Mouse (Mus musculus): ENCODE data around the gene Acsm1. TPM values are rescaled to one million over a fixed set of nuclear protein-coding genes. Genes with fewer than 3 reads are reported as not detected.

Acsm1 gene
- polyA plus RNA-seq, 1 experiment from 2014 or later: 16.7 TPM

- no peaks in the 10 kb centered on the region for H3K27me3 ChIP-seq (ENCODE audit: control insufficient read depth, insufficient read depth, low read depth, low read length)
- no peak overlapping the region for H3K9ac ChIP-seq (ENCODE audit: low read depth, low read length)
- WGBS (ENCODE audit: insufficient replicate concordance): 54% methylated on average over 5 of the region's 5 CpGs
- no peaks in the 10 kb centered on the region for H3K36me3 ChIP-seq (ENCODE audit: control insufficient read depth, insufficient read depth)
- H3K4me3 ChIP-seq (ENCODE audit: low read depth, low read length): no peak overlapping the region
- H3K4me2 ChIP-seq (ENCODE audit: low read depth, low read length): no peak overlapping the region
- no peak overlapping the region for H3K27ac ChIP-seq (ENCODE audit: low read length)
- H3K9me3 ChIP-seq (replicated peaks; ENCODE audit: control insufficient read depth, low read length): no peaks in the 10 kb centered on the region
- H3K4me1 ChIP-seq (ENCODE audit: control insufficient read depth, low read depth, low read length): no peaks in the 10 kb centered on the region
- ATAC-seq (ENCODE audit: low read depth): no peak
Measured at GRCm38 (mm10) chr7:119642307-119642706, 35.5 kb downstream of the Acsm1 start.

- Histone ChIP-seq H3K4me1 (ENCODE audit: control insufficient read depth, low read depth, low read length) (no peaks in the 10 kb centered on the region), H3K9ac (ENCODE audit: low read depth, low read length) (no peak overlapping the region)
Measured at GRCm38 (mm10) chr7:119667893-119668292, 61.1 kb downstream of the Acsm1 start.

GRCm38 (mm10) chr7:119670395-119670794 is 63.6 kb downstream of the Acsm1 start:
- H3K4me2 ChIP-seq (ENCODE audit: low read depth, low read length): no peak overlapping the region
- no peaks in the 10 kb centered on the region for H3K9me3 ChIP-seq (replicated peaks; ENCODE audit: control insufficient read depth, low read length)
- H3K27me3 ChIP-seq (ENCODE audit: control insufficient read depth, insufficient read depth, low read depth, low read length): no peaks in the 10 kb centered on the region
- no peak overlapping the region for H3K4me3 ChIP-seq (ENCODE audit: low read depth, low read length)
- no peak overlapping the region for H3K27ac ChIP-seq (ENCODE audit: low read length)
- H3K4me1 ChIP-seq (ENCODE audit: control insufficient read depth, low read depth, low read length): no peaks in the 10 kb centered on the region
- H3K9ac ChIP-seq (ENCODE audit: low read depth, low read length): no peak overlapping the region
- no peaks in the 10 kb centered on the region for H3K36me3 ChIP-seq (ENCODE audit: control insufficient read depth, insufficient read depth)
- 0 out of 2 replicates have a peak, but pooled peaks have one; percentile 27 for ATAC-seq (ENCODE audit: low read depth)
- 53% methylated on average over 5 of the region's 5 CpGs for WGBS (ENCODE audit: insufficient replicate concordance)

More at GRCm38 (mm10) chr7:119667893-119668292, 61.1 kb downstream of the Acsm1 start:
- H3K4me2 ChIP-seq (ENCODE audit: low read depth, low read length): no peak overlapping the region
- H3K9me3 ChIP-seq (replicated peaks; ENCODE audit: control insufficient read depth, low read length): no peaks in the 10 kb centered on the region
- no peaks in the 10 kb centered on the region for H3K27me3 ChIP-seq (ENCODE audit: control insufficient read depth, insufficient read depth, low read depth, low read length)
- H3K36me3 ChIP-seq (ENCODE audit: control insufficient read depth, insufficient read depth): no peaks in the 10 kb centered on the region
- WGBS (ENCODE audit: insufficient replicate concordance): 46% methylated on average over 3 of the region's 3 CpGs
- ATAC-seq (ENCODE audit: low read depth): 0 out of 2 replicates have a peak, but pooled peaks have one; percentile 37
- H3K27ac ChIP-seq (ENCODE audit: low read length): no peak overlapping the region
- H3K4me3 ChIP-seq (ENCODE audit: low read depth, low read length): no peak overlapping the region

GRCm38 (mm10) chr7:119670925-119671324 is 64.1 kb downstream of the Acsm1 start:
- H3K4me1 ChIP-seq (ENCODE audit: control insufficient read depth, low read depth, low read length): no peaks in the 10 kb centered on the region
- no peak overlapping the region for H3K4me2 ChIP-seq (ENCODE audit: low read depth, low read length)
- no peaks in the 10 kb centered on the region for H3K9me3 ChIP-seq (replicated peaks; ENCODE audit: control insufficient read depth, low read length)
- H3K4me3 ChIP-seq (ENCODE audit: low read depth, low read length): no peak overlapping the region
- WGBS (ENCODE audit: insufficient replicate concordance): 35% methylated on average over 6 of the region's 6 CpGs
- no peak for ATAC-seq (ENCODE audit: low read depth)
- no peaks in the 10 kb centered on the region for H3K36me3 ChIP-seq (ENCODE audit: control insufficient read depth, insufficient read depth)
- no peak overlapping the region for H3K27ac ChIP-seq (ENCODE audit: low read length)
- no peak overlapping the region for H3K9ac ChIP-seq (ENCODE audit: low read depth, low read length)
- no peaks in the 10 kb centered on the region for H3K27me3 ChIP-seq (ENCODE audit: control insufficient read depth, insufficient read depth, low read depth, low read length)

GRCm38 (mm10) chr7:119673465-119673864 is 66.6 kb downstream of the Acsm1 start:
- H3K9ac ChIP-seq (ENCODE audit: low read depth, low read length): no peak overlapping the region
- whole genome bisulfite sequencing (ENCODE audit: insufficient replicate concordance): 18% methylated on average over 6 of the region's 6 CpGs
- no peak for ATAC-seq (ENCODE audit: low read depth)

GRCm38 (mm10) chr7:119680107-119680506 is 73.3 kb downstream of the Acsm1 start:
- Histone ChIP-seq H3K27ac (ENCODE audit: low read length) (no peak overlapping the region), H3K4me2 (ENCODE audit: low read depth, low read length) (no peak overlapping the region), H3K36me3 (ENCODE audit: control insufficient read depth, insufficient read depth) (no peaks in the 10 kb centered on the region), H3K27me3 (ENCODE audit: control insufficient read depth, insufficient read depth, low read depth, low read length) (no peaks in the 10 kb centered on the region), H3K4me1 (ENCODE audit: control insufficient read depth, low read depth, low read length) (no peaks in the 10 kb centered on the region), H3K9me3 (replicated peaks; ENCODE audit: control insufficient read depth, low read length) (no peaks in the 10 kb centered on the region), H3K4me3 (ENCODE audit: low read depth, low read length) (no peak overlapping the region), H3K9ac (ENCODE audit: low read depth, low read length) (no peak overlapping the region)
- ATAC-seq (ENCODE audit: low read depth): no peak
- WGBS (ENCODE audit: insufficient replicate concordance): 52% methylated on average over 8 of the region's 8 CpGs

More at GRCm38 (mm10) chr7:119673465-119673864, 66.6 kb downstream of the Acsm1 start:
- Histone ChIP-seq H3K36me3 (ENCODE audit: control insufficient read depth, insufficient read depth) (no peaks in the 10 kb centered on the region), H3K4me1 (ENCODE audit: control insufficient read depth, low read depth, low read length) (no peaks in the 10 kb centered on the region), H3K27me3 (ENCODE audit: control insufficient read depth, insufficient read depth, low read depth, low read length) (no peaks in the 10 kb centered on the region), H3K27ac (ENCODE audit: low read length) (no peak overlapping the region), H3K4me3 (ENCODE audit: low read depth, low read length) (no peak overlapping the region), H3K9me3 (replicated peaks; ENCODE audit: control insufficient read depth, low read length) (no peaks in the 10 kb centered on the region), H3K4me2 (ENCODE audit: low read depth, low read length) (no peak overlapping the region)

- H3K9ac ChIP-seq (ENCODE audit: low read depth, low read length): no peak overlapping the region
- H3K4me1 ChIP-seq (ENCODE audit: control insufficient read depth, low read depth, low read length): no peaks in the 10 kb centered on the region
- H3K9me3 ChIP-seq (replicated peaks; ENCODE audit: control insufficient read depth, low read length): no peaks in the 10 kb centered on the region
- ATAC-seq (ENCODE audit: low read depth): no peak
- 35% methylated on average over 4 of the region's 4 CpGs for WGBS (ENCODE audit: insufficient replicate concordance)
- no peak overlapping the region for H3K4me3 ChIP-seq (ENCODE audit: low read depth, low read length)
- H3K27me3 ChIP-seq (ENCODE audit: control insufficient read depth, insufficient read depth, low read depth, low read length): no peaks in the 10 kb centered on the region
- H3K27ac ChIP-seq (ENCODE audit: low read length): no peak overlapping the region
- H3K4me2 ChIP-seq (ENCODE audit: low read depth, low read length): no peak overlapping the region
- no peaks in the 10 kb centered on the region for H3K36me3 ChIP-seq (ENCODE audit: control insufficient read depth, insufficient read depth)
Measured at GRCm38 (mm10) chr7:119682699-119683098, 75.9 kb downstream of the Acsm1 start.

GRCm38 (mm10) chr7:119689726-119690125 is 82.9 kb downstream of the Acsm1 start, which contains the start of gene Acsm4:
TSS of gene Acsm4 (plus strand) at chr7:119690026.
- H3K4me2 ChIP-seq (ENCODE audit: low read depth, low read length): no peak within 1 kb of the TSS
- no peak within 1 kb of the TSS for H3K9ac ChIP-seq (ENCODE audit: low read depth, low read length)
- H3K9me3 ChIP-seq (replicated peaks; ENCODE audit: control insufficient read depth, low read length): no peaks in the 10 kb centered on the region
- H3K36me3 ChIP-seq (ENCODE audit: control insufficient read depth, insufficient read depth): no peaks in the 10 kb centered on the region
- H3K4me1 ChIP-seq (ENCODE audit: control insufficient read depth, low read depth, low read length): no peaks in the 10 kb centered on the region
- WGBS (ENCODE audit: insufficient replicate concordance): 56% methylated on average over 5 of the region's 5 CpGs
- H3K4me3 ChIP-seq (ENCODE audit: low read depth, low read length): no peak within 1 kb of the TSS
- H3K27ac ChIP-seq (ENCODE audit: low read length): no peak within 1 kb of the TSS
- no peaks in the 10 kb centered on the region for H3K27me3 ChIP-seq (ENCODE audit: control insufficient read depth, insufficient read depth, low read depth, low read length)
- ATAC-seq (ENCODE audit: low read depth): no peak

- no peak overlapping the region for H3K9ac ChIP-seq (ENCODE audit: low read depth, low read length)
- no peak overlapping the region for H3K27ac ChIP-seq (ENCODE audit: low read length)
- no peak overlapping the region for H3K4me2 ChIP-seq (ENCODE audit: low read depth, low read length)
- no peak for ATAC-seq (ENCODE audit: low read depth)
- no peak overlapping the region for H3K4me3 ChIP-seq (ENCODE audit: low read depth, low read length)
- no peaks in the 10 kb centered on the region for H3K9me3 ChIP-seq (replicated peaks; ENCODE audit: control insufficient read depth, low read length)
- no peaks in the 10 kb centered on the region for H3K4me1 ChIP-seq (ENCODE audit: control insufficient read depth, low read depth, low read length)
- H3K27me3 ChIP-seq (ENCODE audit: control insufficient read depth, insufficient read depth, low read depth, low read length): no peaks in the 10 kb centered on the region
- 64% methylated on average over 4 of the region's 4 CpGs for WGBS (ENCODE audit: insufficient replicate concordance)
- H3K36me3 ChIP-seq (ENCODE audit: control insufficient read depth, insufficient read depth): no peaks in the 10 kb centered on the region
Measured at GRCm38 (mm10) chr7:119692302-119692701, 85.5 kb downstream of the Acsm1 start.
